Mouse (Mus musculus): Measurements from ENCODE around the gene Fam104a. TPM values are rescaled to one million over a fixed set of nuclear protein-coding genes. Genes with fewer than 3 reads are reported as not detected.

Fam104a gene
- polyA plus RNA-seq, 1 experiment from 2014 or later: 49.6 TPM

GRCm38 (mm10) chr11:113678373-113678772, 5.6 kb downstream of the Fam104a start:
- 81% methylated on average over 8 of the region's 8 CpGs for WGBS
- ATAC-seq (replicated peaks; ENCODE audit: low FRiP score, low TSS enrichment, low read depth): no peak
- H3K4me3 ChIP-seq (ENCODE audit: low read depth, low read length): no peak overlapping the region
- H3K27ac ChIP-seq (ENCODE audit: low read depth): no peak overlapping the region
- peaks cover 39% of the 10 kb centered on the region for H3K36me3 ChIP-seq (ENCODE audit: control insufficient read depth, insufficient read depth, low read length)
- no peak for DNase-seq (ENCODE audit: low spot score)
- H3K9me3 ChIP-seq (ENCODE audit: control insufficient read depth, low read length): no peaks in the 10 kb centered on the region
- no peak overlapping the region for H3K4me2 ChIP-seq (ENCODE audit: low read length)
- H3K27me3 ChIP-seq (replicated peaks; ENCODE audit: control insufficient read depth, insufficient read depth, low read length): no peaks in the 10 kb centered on the region
- H3K9ac ChIP-seq (ENCODE audit: low read length): no peak overlapping the region
- peaks cover 13% of the 10 kb centered on the region for H3K4me1 ChIP-seq (replicated peaks; ENCODE audit: control insufficient read depth, insufficient read depth, low read length)

GRCm38 (mm10) chr11:113677378-113677777, 6.6 kb downstream of the Fam104a start:
- Histone ChIP-seq H3K27ac (ENCODE audit: low read depth) (no peak overlapping the region), H3K9ac (ENCODE audit: low read length) (no peak overlapping the region), H3K36me3 (ENCODE audit: control insufficient read depth, insufficient read depth, low read length) (peaks cover 47% of the 10 kb centered on the region), H3K9me3 (ENCODE audit: control insufficient read depth, low read length) (no peaks in the 10 kb centered on the region), H3K4me2 (ENCODE audit: low read length) (no peak overlapping the region), H3K27me3 (replicated peaks; ENCODE audit: control insufficient read depth, insufficient read depth, low read length) (no peaks in the 10 kb centered on the region), H3K4me1 (replicated peaks; ENCODE audit: control insufficient read depth, insufficient read depth, low read length) (peaks cover 9% of the 10 kb centered on the region), H3K4me3 (ENCODE audit: low read depth, low read length) (no peak overlapping the region)
- DNase-seq (ENCODE audit: low spot score) (no peak), ATAC-seq (replicated peaks; ENCODE audit: low FRiP score, low TSS enrichment, low read depth) (no peak)
- WGBS: 94% methylated on average over 2 of the region's 2 CpGs

- WGBS: 94% methylated on average over 2 of the region's 2 CpGs
- H3K4me3 ChIP-seq (ENCODE audit: low read depth, low read length): no peak overlapping the region
- no peak overlapping the region for H3K9ac ChIP-seq (ENCODE audit: low read length)
- no peaks in the 10 kb centered on the region for H3K27me3 ChIP-seq (replicated peaks; ENCODE audit: control insufficient read depth, insufficient read depth, low read length)
- H3K4me1 ChIP-seq (replicated peaks; ENCODE audit: control insufficient read depth, insufficient read depth, low read length): peaks cover 4% of the 10 kb centered on the region; the same call in 1 of the 2 replicates
- no peak overlapping the region for H3K27ac ChIP-seq (ENCODE audit: low read depth)
- no peak overlapping the region for H3K4me2 ChIP-seq (ENCODE audit: low read length)
- DNase-seq (ENCODE audit: low spot score) (no peak), ATAC-seq (replicated peaks; ENCODE audit: low FRiP score, low TSS enrichment, low read depth) (no peak)
- peaks cover 49% of the 10 kb centered on the region for H3K36me3 ChIP-seq (ENCODE audit: control insufficient read depth, insufficient read depth, low read length)
- no peaks in the 10 kb centered on the region for H3K9me3 ChIP-seq (ENCODE audit: control insufficient read depth, low read length)
Observed at GRCm38 (mm10) chr11:113676847-113677246, 7.1 kb downstream of the Fam104a start.

- Histone ChIP-seq H3K27ac (ENCODE audit: low read depth) (no peak overlapping the region), H3K27me3 (replicated peaks; ENCODE audit: control insufficient read depth, insufficient read depth, low read length) (no peaks in the 10 kb centered on the region), H3K4me1 (replicated peaks; ENCODE audit: control insufficient read depth, insufficient read depth, low read length) (no peaks in the 10 kb centered on the region), H3K9ac (ENCODE audit: low read length) (no peak overlapping the region), H3K9me3 (ENCODE audit: control insufficient read depth, low read length) (no peaks in the 10 kb centered on the region), H3K4me3 (ENCODE audit: low read depth, low read length) (no peak overlapping the region), H3K4me2 (ENCODE audit: low read length) (no peak overlapping the region), H3K36me3 (ENCODE audit: control insufficient read depth, insufficient read depth, low read length) (peaks cover 64% of the 10 kb centered on the region)
- ATAC-seq (replicated peaks; ENCODE audit: low FRiP score, low TSS enrichment, low read depth) (no peak), DNase-seq (ENCODE audit: low spot score) (no peak)
- 90% methylated on average over 5 of the region's 5 CpGs for WGBS
Observed at GRCm38 (mm10) chr11:113674595-113674994, 9.4 kb downstream of the Fam104a start.

GRCm38 (mm10) chr11:113673614-113674013, 10.3 kb downstream of the Fam104a start:
- H3K27ac ChIP-seq (ENCODE audit: low read depth): no peak overlapping the region
- no peaks in the 10 kb centered on the region for H3K27me3 ChIP-seq (replicated peaks; ENCODE audit: control insufficient read depth, insufficient read depth, low read length)
- no peak overlapping the region for H3K9ac ChIP-seq (ENCODE audit: low read length)
- 92% methylated on average over 4 of the region's 4 CpGs for WGBS
- H3K9me3 ChIP-seq (ENCODE audit: control insufficient read depth, low read length): no peaks in the 10 kb centered on the region
- peaks cover 73% of the 10 kb centered on the region for H3K36me3 ChIP-seq (ENCODE audit: control insufficient read depth, insufficient read depth, low read length)
- ATAC-seq (replicated peaks; ENCODE audit: low FRiP score, low TSS enrichment, low read depth) (no peak), DNase-seq (ENCODE audit: low spot score) (no peak)
- H3K4me2 ChIP-seq (ENCODE audit: low read length): no peak overlapping the region
- H3K4me3 ChIP-seq (ENCODE audit: low read depth, low read length): no peak overlapping the region
- no peaks in the 10 kb centered on the region for H3K4me1 ChIP-seq (replicated peaks; ENCODE audit: control insufficient read depth, insufficient read depth, low read length)

- DNase-seq (ENCODE audit: low spot score) (no peak), ATAC-seq (replicated peaks; ENCODE audit: low FRiP score, low TSS enrichment, low read depth) (no peak)
- H3K27ac ChIP-seq (ENCODE audit: low read depth): no peak overlapping the region
- no peak overlapping the region for H3K4me3 ChIP-seq (ENCODE audit: low read depth, low read length)
- no peak overlapping the region for H3K9ac ChIP-seq (ENCODE audit: low read length)
- H3K27me3 ChIP-seq (replicated peaks; ENCODE audit: control insufficient read depth, insufficient read depth, low read length): no peaks in the 10 kb centered on the region
- H3K36me3 ChIP-seq (ENCODE audit: control insufficient read depth, insufficient read depth, low read length): peaks cover 52% of the 10 kb centered on the region
- whole genome bisulfite sequencing: 77% methylated on average over 4 of the region's 4 CpGs
- no peaks in the 10 kb centered on the region for H3K9me3 ChIP-seq (ENCODE audit: control insufficient read depth, low read length)
- no peak overlapping the region for H3K4me2 ChIP-seq (ENCODE audit: low read length)
- peaks cover 7% of the 10 kb centered on the region; the same call in 1 of the 2 replicates for H3K4me1 ChIP-seq (replicated peaks; ENCODE audit: control insufficient read depth, insufficient read depth, low read length)
Observed at GRCm38 (mm10) chr11:113669711-113670110, 14.2 kb downstream of the Fam104a start.

GRCm38 (mm10) chr11:113668857-113669256, 15.1 kb downstream of the Fam104a start:
- Histone ChIP-seq H3K4me3 (ENCODE audit: low read depth, low read length) (no peak overlapping the region), H3K4me1 (replicated peaks; ENCODE audit: control insufficient read depth, insufficient read depth, low read length) (peaks cover 7% of the 10 kb centered on the region; the same call in 1 of the 2 replicates), H3K4me2 (ENCODE audit: low read length) (no peak overlapping the region), H3K27ac (ENCODE audit: low read depth) (no peak overlapping the region), H3K9me3 (ENCODE audit: control insufficient read depth, low read length) (no peaks in the 10 kb centered on the region), H3K27me3 (replicated peaks; ENCODE audit: control insufficient read depth, insufficient read depth, low read length) (no peaks in the 10 kb centered on the region), H3K9ac (ENCODE audit: low read length) (no peak overlapping the region), H3K36me3 (ENCODE audit: control insufficient read depth, insufficient read depth, low read length) (peaks cover 52% of the 10 kb centered on the region)
- 86% methylated on average over 5 of the region's 5 CpGs for WGBS
- DNase-seq (ENCODE audit: low spot score) (no peak), ATAC-seq (replicated peaks; ENCODE audit: low FRiP score, low TSS enrichment, low read depth) (no peak)

GRCm38 (mm10) chr11:113667704-113668103, 16.3 kb downstream of the Fam104a start:
- WGBS: 68% methylated on average over 4 of the region's 4 CpGs
- DNase-seq (ENCODE audit: low spot score) (no peak), ATAC-seq (replicated peaks; ENCODE audit: low FRiP score, low TSS enrichment, low read depth) (no peak)
- peak overlapping the region; percentile 9; the same call in 1 of the 2 replicates for H3K27ac ChIP-seq (ENCODE audit: low read depth)
- H3K4me1 ChIP-seq (replicated peaks; ENCODE audit: control insufficient read depth, insufficient read depth, low read length): peaks cover 7% of the 10 kb centered on the region; the same call in 1 of the 2 replicates
- no peak overlapping the region for H3K9ac ChIP-seq (ENCODE audit: low read length)
- peaks cover 54% of the 10 kb centered on the region for H3K36me3 ChIP-seq (ENCODE audit: control insufficient read depth, insufficient read depth, low read length)
- H3K4me3 ChIP-seq (ENCODE audit: low read depth, low read length): no peak overlapping the region
- no peak overlapping the region for H3K4me2 ChIP-seq (ENCODE audit: low read length)
- no peaks in the 10 kb centered on the region for H3K27me3 ChIP-seq (replicated peaks; ENCODE audit: control insufficient read depth, insufficient read depth, low read length)
- H3K9me3 ChIP-seq (ENCODE audit: control insufficient read depth, low read length): no peaks in the 10 kb centered on the region

- no peak for DNase-seq (ENCODE audit: low spot score)
- Histone ChIP-seq H3K4me2 (ENCODE audit: low read length) (no peak overlapping the region), H3K4me3 (ENCODE audit: low read depth, low read length) (no peak overlapping the region)
Observed at GRCm38 (mm10) chr11:113667122-113667521, 16.8 kb downstream of the Fam104a start.

More at GRCm38 (mm10) chr11:113667122-113667521, 16.8 kb downstream of the Fam104a start:
- WGBS: 52% methylated on average over 2 of the region's 2 CpGs
- peak; percentile 40; the same call in 1 of the 2 replicates for ATAC-seq (replicated peaks; ENCODE audit: low FRiP score, low TSS enrichment, low read depth)
- H3K9ac ChIP-seq (ENCODE audit: low read length): no peak overlapping the region
- no peaks in the 10 kb centered on the region for H3K9me3 ChIP-seq (ENCODE audit: control insufficient read depth, low read length)
- H3K36me3 ChIP-seq (ENCODE audit: control insufficient read depth, insufficient read depth, low read length): peaks cover 56% of the 10 kb centered on the region
- H3K27me3 ChIP-seq (replicated peaks; ENCODE audit: control insufficient read depth, insufficient read depth, low read length): no peaks in the 10 kb centered on the region
- peak overlapping the region; percentile 9; the same call in 1 of the 2 replicates for H3K27ac ChIP-seq (ENCODE audit: low read depth)
- peaks cover 7% of the 10 kb centered on the region; the same call in 1 of the 2 replicates for H3K4me1 ChIP-seq (replicated peaks; ENCODE audit: control insufficient read depth, insufficient read depth, low read length)

Measured in intestine, embryonic 14.5 days (tissue).